In genomic region chr13:21158785-21159474, GRCm38 (mm10) we compare ENCODE assay signal across 8 mouse cellular contexts. TPM values are rescaled to one million over a fixed set of nuclear protein-coding genes. Genes with fewer than 3 reads are reported as not detected.
DNase-seq lines count a peak whose midpoint lies in the region; ATAC-seq and TF ChIP-seq lines count a peak whose summit lies in the region.

No protein-coding gene starts in this region.

- peak; percentile 36; the same call in 1 of the 2 replicates for ATAC-seq in forebrain, embryonic 12.5 days (ENCODE audit: low FRiP score)
- ATAC-seq in lung, postnatal 0 days = peak; percentile 69

- intact Hi-C loops in heart, postnatal 14 days (cut with DNase I) = loop anchor here (1.0 to 5.0 kb wide), 4 partner anchors 219 to 862 kb away; partner anchors contain the start of gene Zfp184

- no peak overlapping the region for H3K27ac ChIP-seq in ES-E14 (ENCODE audit: insufficient read depth, low read depth, low read length, poor library complexity, severe bottlenecking)
- no peak overlapping the region for H3K27ac ChIP-seq in forebrain, embryonic 12.5 days
- no peak overlapping the region for H3K27ac ChIP-seq in layer of hippocampus, adult 2 months
- H3K27ac ChIP-seq in lung, postnatal 0 days (ENCODE audit: low read length) = no peak overlapping the region

- H3K9me3 ChIP-seq in ES-E14 (ENCODE audit: control insufficient read depth, insufficient read depth, low read depth, low read length) = no peaks in the 10 kb centered on the region
- no peaks in the 10 kb centered on the region for H3K9me3 ChIP-seq in forebrain, embryonic 12.5 days
- H3K9me3 ChIP-seq in lung, postnatal 0 days (ENCODE audit: low read length) = no peaks in the 10 kb centered on the region

- peak; percentile 65 for TF ChIP-seq EP300 in lung, postnatal 0 days (IDR thresholded peaks at IDR 0.05)

- peak overlapping the region; percentile 39 to 47 for H3K4me3 ChIP-seq in ES-E14 (ENCODE audit: insufficient read depth in 1 of 2, low read depth in 1 of 2, low read length in 2 of 2, poor library complexity in 1 of 2, severe bottlenecking in 1 of 2)
- peak overlapping the region; percentile 56 for H3K4me3 ChIP-seq in forebrain, embryonic 12.5 days (replicated peaks)
- peak overlapping the region; percentile 76 for H3K4me3 ChIP-seq in layer of hippocampus, adult 2 months
- peak overlapping the region; percentile 62 for H3K4me3 ChIP-seq in lung, postnatal 0 days (ENCODE audit: low read depth, low read length)

- peaks cover 12% of the 10 kb centered on the region; the same call in 1 of the 2 replicates for H3K27me3 ChIP-seq in forebrain, embryonic 12.5 days
- no peaks in the 10 kb centered on the region for H3K27me3 ChIP-seq in lung, postnatal 0 days (replicated peaks; ENCODE audit: insufficient read depth, low read length)

- TF ChIP-seq CTCF in layer of hippocampus, adult 2 months (conservative IDR thresholded peaks at IDR 0.05) = peak; percentile 94
- peak; percentile 91 for TF ChIP-seq CTCF in lung, postnatal 0 days (IDR thresholded peaks at IDR 0.05)

- in situ Hi-C loops in ES-E14 (cut with MboI; ENCODE audit: low sequenced_read_pairs in 2 of 2, unreplicated experiment in 2 of 2) = loop anchor here in 1 of 2 experiments (25.0 kb wide), 1 partner anchor 553 kb away; the partner anchor contains the start of genes Hist1h2ai, Hist1h2bl, Hist1h2bm and Hist1h3h

- no peaks in the 10 kb centered on the region for H3K36me3 ChIP-seq in ES-E14 (ENCODE audit: control insufficient read depth, insufficient read depth, low read length, poor library complexity, severe bottlenecking)
- H3K36me3 ChIP-seq in forebrain, embryonic 12.5 days (replicated peaks) = no peaks in the 10 kb centered on the region
- no peaks in the 10 kb centered on the region for H3K36me3 ChIP-seq in lung, postnatal 0 days (ENCODE audit: insufficient read depth, low read length)

- peaks cover 0 to 4% of the 10 kb centered on the region in 2 experiments; a peak in 2 of 4 replicates for H3K4me1 ChIP-seq in ES-E14 (ENCODE audit: control insufficient read depth in 2 of 2, insufficient read depth in 2 of 2, low read length in 2 of 2, poor library complexity in 1 of 2)
- peaks cover 8% of the 10 kb centered on the region for H3K4me1 ChIP-seq in forebrain, embryonic 12.5 days
- H3K4me1 ChIP-seq in lung, postnatal 0 days (ENCODE audit: insufficient read depth, low read depth, low read length) = 0 out of 2 replicates have a peak, but pooled peaks cover 8% of the 10 kb centered on the region

- no peak overlapping the region for H3K9ac ChIP-seq in ES-E14 (ENCODE audit: insufficient read depth, low read depth, low read length, poor library complexity, severe bottlenecking)
- H3K9ac ChIP-seq in forebrain, embryonic 12.5 days = peak overlapping the region; percentile 56
- H3K9ac ChIP-seq in lung, postnatal 0 days (replicated peaks; ENCODE audit: low read depth) = 0 out of 2 replicates have a peak overlapping the region, but pooled peaks have one; percentile 43

- no peak for DNase-seq in ES-E14 (ENCODE audit: low read depth, low spot score)
- peak; percentile 76 for DNase-seq in c-Kit-positive CD71-positive TER-119-positive erythroid progenitor cells, embryonic 14.5 days (ENCODE audit: low spot score)
- peak; percentile 88 to 91 for DNase-seq in heart, postnatal 14 days
- peak in 1 of 2 experiments; percentile 84 for DNase-seq in layer of hippocampus, adult 2 months (ENCODE audit: low spot score in 2 of 2)
- peak; percentile 94 for DNase-seq in lung, postnatal 0 days (ENCODE audit: low spot score)
- DNase-seq in ovary, postnatal 10 days (ENCODE audit: low spot score) = peak; percentile 75
- DNase-seq in thymus, postnatal 14 days = peak; percentile 91

- H3K4me2 ChIP-seq in forebrain, embryonic 12.5 days = peak overlapping the region; percentile 89
- H3K4me2 ChIP-seq in lung, postnatal 0 days (replicated peaks; ENCODE audit: low read depth, low read length) = peak overlapping the region; percentile 67

- WGBS in forebrain, embryonic 12.5 days = under 1% methylated on average over 19 of the region's 19 CpGs
- WGBS in lung, postnatal 0 days = under 1% methylated on average over 19 of the region's 19 CpGs

TF ChIP-seq in ES-E14, 5 proteins besides CTCF, POLR2A, EP300 and RAD21:
- TF ChIP-seq ZC3H11A (IDR thresholded peaks at IDR 0.05; ENCODE audit: borderline replicate concordance, low read depth, low read length) = peak; percentile 22; the same call in 1 of the 2 replicates
- no peak for TF ChIP-seq ZNF384 (IDR thresholded peaks at IDR 0.05; ENCODE audit: low read depth, low read length)
- TF ChIP-seq CHD2 (IDR thresholded peaks at IDR 0.05; ENCODE audit: low read depth, low read length) = peak; percentile 89
- TF ChIP-seq HCFC1 (IDR thresholded peaks at IDR 0.05; ENCODE audit: borderline replicate concordance, insufficient read depth, low read length) = no peak
- TF ChIP-seq MAFK (IDR thresholded peaks at IDR 0.05; ENCODE audit: insufficient read depth, low read depth, low read length) = peak; percentile 98

RNA-seq across cellular contexts. Expression of gene Olfr1368, which starts 13.3 kb away (rescaled TPM):
- total RNA-seq in ES-E14 (2012; rRNA removed) = not detected in 2 replicates
- not detected in 2 replicates for polyA plus RNA-seq in forebrain, embryonic 12.5 days (2016; fragmentation: Nextera tagmentation; extraction: Ambion mirVana)
- total RNA-seq in heart, postnatal 14 days (2021) = not detected
- total RNA-seq in layer of hippocampus, adult 2 months (2021) = not detected
- polyA plus RNA-seq in lung, postnatal 0 days (2015; fragmentation: Nextera tagmentation; extraction: Ambion mirVana) = not detected in 2 replicates

RNA-seq across cellular contexts. Expression of gene Trim27, which starts 20.3 kb away (rescaled TPM):
- total RNA-seq in ES-E14 (2012; rRNA removed) = 115 and 128 TPM in 2 replicates
- 132 and 153 TPM in 2 replicates for polyA plus RNA-seq in forebrain, embryonic 12.5 days (2016; fragmentation: Nextera tagmentation; extraction: Ambion mirVana)
- 10 to 100 TPM; 22.3 to 22.7 TPM for total RNA-seq in heart, postnatal 14 days (2021)
- 10 to 100 TPM; 38.7 to 39.9 TPM for total RNA-seq in layer of hippocampus, adult 2 months (2021)
- polyA plus RNA-seq in lung, postnatal 0 days (2015; fragmentation: Nextera tagmentation; extraction: Ambion mirVana) = 61.2 and 63.3 TPM in 2 replicates

RNA-seq across cellular contexts. Expression of gene Olfr263, which starts 29.5 kb away (rescaled TPM):
- total RNA-seq in ES-E14 (2012; rRNA removed) = not detected in 2 replicates
- polyA plus RNA-seq in forebrain, embryonic 12.5 days (2016; fragmentation: Nextera tagmentation; extraction: Ambion mirVana) = not detected in 2 replicates
- total RNA-seq in heart, postnatal 14 days (2021) = not detected
- not detected for total RNA-seq in layer of hippocampus, adult 2 months (2021)
- not detected in 2 replicates for polyA plus RNA-seq in lung, postnatal 0 days (2015; fragmentation: Nextera tagmentation; extraction: Ambion mirVana)

RNA-seq across cellular contexts. Expression of gene Olfr1369-ps1, which starts 47.6 kb away (rescaled TPM):
- total RNA-seq in ES-E14 (2012; rRNA removed) = 0.11 and 0.22 TPM in 2 replicates
- polyA plus RNA-seq in forebrain, embryonic 12.5 days (2016; fragmentation: Nextera tagmentation; extraction: Ambion mirVana) = not detected in 2 replicates
- not detected for total RNA-seq in heart, postnatal 14 days (2021)
- total RNA-seq in layer of hippocampus, adult 2 months (2021) = not detected
- polyA plus RNA-seq in lung, postnatal 0 days (2015; fragmentation: Nextera tagmentation; extraction: Ambion mirVana) = not detected in 2 replicates
